Mouse (Mus musculus): ENCODE results near the gene Nxnl2. TPM values are rescaled to one million over a fixed set of nuclear protein-coding genes. Genes with fewer than 3 reads are reported as not detected.

Nxnl2 gene
- 1.3 TPM in 2 replicates for polyA plus RNA-seq (2014; fragmentation: Nextera tagmentation; extraction: Ambion mirVana)

- DNase-seq = peak; percentile 72
Observed at GRCm38 (mm10) chr13:51170691-51171680, at the start of gene Nxnl2. Gene Nxnl2, plus strand, starts transcription at chr13:51171022.

DNA sequence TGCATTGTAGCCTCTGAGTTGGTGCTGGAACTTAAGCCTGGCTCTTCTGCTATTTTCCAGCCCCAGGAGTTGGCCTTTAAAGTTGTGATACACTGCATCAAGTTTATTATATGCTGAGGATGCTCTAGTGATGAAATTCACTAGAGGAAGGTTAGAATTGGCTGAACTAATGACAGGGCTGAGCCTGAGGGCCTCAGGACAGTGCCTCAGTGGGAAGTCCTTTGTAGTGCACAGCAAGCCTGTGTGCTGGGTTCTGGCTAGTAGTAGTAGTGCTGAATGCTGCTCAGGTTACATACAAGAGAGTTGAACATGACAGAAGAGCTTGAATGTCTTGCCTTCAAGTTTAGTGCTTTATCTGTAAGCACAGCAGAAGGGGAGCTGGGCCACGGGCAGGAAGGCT is 48.9 kb upstream of the Nxnl2 start:
- WGBS = 42% methylated on average over 1 of the region's 1 CpGs
- Histone ChIP-seq H3K9ac (replicated peaks; ENCODE audit: low read length) (no peak overlapping the region), H3K4me1 (ENCODE audit: control insufficient read depth, insufficient read depth, low read length) (peaks cover 19% of the 10 kb centered on the region)

More at GRCm38 (mm10) chr13:51170691-51171680, at the start of gene Nxnl2:
- WGBS = under 1% methylated on average over 64 of the region's 64 CpGs
- Histone ChIP-seq H3K4me2 (ENCODE audit: low read length) (peak within 1 kb of the TSS; percentile 90), H3K9ac (replicated peaks; ENCODE audit: low read length) (peak within 1 kb of the TSS; percentile 44), H3K4me1 (ENCODE audit: control insufficient read depth, insufficient read depth, low read length) (peaks cover 20% of the 10 kb centered on the region), H3K9me3 (ENCODE audit: control insufficient read depth, low read length) (no peaks in the 10 kb centered on the region), H3K36me3 (ENCODE audit: control insufficient read depth, insufficient read depth, low read length) (no peaks in the 10 kb centered on the region), H3K4me3 (replicated peaks; ENCODE audit: low read depth, low read length) (peak within 1 kb of the TSS; percentile 40), H3K27ac (replicated peaks; ENCODE audit: low read depth, low read length) (no peak within 1 kb of the TSS), H3K27me3 (ENCODE audit: control insufficient read depth, insufficient read depth, low read length) (peaks cover 12% of the 10 kb centered on the region)
- peak; percentile 67 for ATAC-seq (ENCODE audit: low FRiP score, low TSS enrichment)

GRCm38 (mm10) chr13:51122771-51123170 is 48.1 kb upstream of the Nxnl2 start:
- WGBS = 79% methylated on average over 8 of the region's 8 CpGs
- Histone ChIP-seq H3K9ac (replicated peaks; ENCODE audit: low read length) (no peak overlapping the region), H3K27me3 (ENCODE audit: control insufficient read depth, insufficient read depth, low read length) (no peaks in the 10 kb centered on the region), H3K4me2 (ENCODE audit: low read length) (no peak overlapping the region), H3K4me3 (replicated peaks; ENCODE audit: low read depth, low read length) (no peak overlapping the region), H3K4me1 (ENCODE audit: control insufficient read depth, insufficient read depth, low read length) (peaks cover 19% of the 10 kb centered on the region), H3K36me3 (ENCODE audit: control insufficient read depth, insufficient read depth, low read length) (peaks cover 4% of the 10 kb centered on the region), H3K9me3 (ENCODE audit: control insufficient read depth, low read length) (no peaks in the 10 kb centered on the region), H3K27ac (replicated peaks; ENCODE audit: low read depth, low read length) (no peak overlapping the region)
- no peak for DNase-seq
- ATAC-seq (ENCODE audit: low FRiP score, low TSS enrichment) = no peak

More for the DNA sequence above, 48.9 kb upstream of the Nxnl2 start:
- no peaks in the 10 kb centered on the region for H3K27me3 ChIP-seq (ENCODE audit: control insufficient read depth, insufficient read depth, low read length)
- H3K36me3 ChIP-seq (ENCODE audit: control insufficient read depth, insufficient read depth, low read length) = peaks cover 3% of the 10 kb centered on the region
- ATAC-seq (ENCODE audit: low FRiP score, low TSS enrichment) (no peak), DNase-seq (no peak)
- no peak overlapping the region for H3K27ac ChIP-seq (replicated peaks; ENCODE audit: low read depth, low read length)
- no peaks in the 10 kb centered on the region for H3K9me3 ChIP-seq (ENCODE audit: control insufficient read depth, low read length)
- no peak overlapping the region for H3K4me2 ChIP-seq (ENCODE audit: low read length)
- H3K4me3 ChIP-seq (replicated peaks; ENCODE audit: low read depth, low read length) = no peak overlapping the region

DNA sequence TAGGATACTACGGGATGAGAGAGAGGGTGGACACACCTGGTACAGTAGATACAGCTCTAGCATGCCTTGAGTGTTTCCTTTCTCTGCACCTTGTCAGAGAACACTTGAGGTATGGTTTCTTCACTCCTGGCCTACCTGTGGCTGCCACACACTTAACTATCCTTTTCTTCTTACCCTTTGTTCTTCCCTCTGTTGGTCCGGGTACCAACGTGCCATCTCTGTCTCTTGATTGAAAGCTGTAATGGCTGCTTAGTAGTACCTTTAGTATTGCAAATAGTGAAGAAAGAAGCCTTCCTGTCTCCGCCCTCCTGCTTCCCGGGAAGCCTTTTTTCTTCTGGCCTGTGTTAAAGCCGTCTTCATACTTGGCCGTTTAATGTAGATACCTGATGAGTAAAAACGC is 45.5 kb upstream of the Nxnl2 start:
- Histone ChIP-seq H3K27ac (replicated peaks; ENCODE audit: low read depth, low read length) (no peak overlapping the region), H3K4me1 (ENCODE audit: control insufficient read depth, insufficient read depth, low read length) (peaks cover 2% of the 10 kb centered on the region; the same call in 1 of the 2 replicates), H3K9me3 (ENCODE audit: control insufficient read depth, low read length) (no peaks in the 10 kb centered on the region), H3K9ac (replicated peaks; ENCODE audit: low read length) (no peak overlapping the region), H3K36me3 (ENCODE audit: control insufficient read depth, insufficient read depth, low read length) (peaks cover 21% of the 10 kb centered on the region), H3K4me3 (replicated peaks; ENCODE audit: low read depth, low read length) (no peak overlapping the region), H3K27me3 (ENCODE audit: control insufficient read depth, insufficient read depth, low read length) (no peaks in the 10 kb centered on the region), H3K4me2 (ENCODE audit: low read length) (no peak overlapping the region)
- DNase-seq (no peak), ATAC-seq (ENCODE audit: low FRiP score, low TSS enrichment) (no peak)
- WGBS = 83% methylated on average over 8 of the region's 8 CpGs

- DNase-seq = no peak
- no peaks in the 10 kb centered on the region for H3K9me3 ChIP-seq (ENCODE audit: control insufficient read depth, low read length)
- H3K36me3 ChIP-seq (ENCODE audit: control insufficient read depth, insufficient read depth, low read length) = peaks cover 37% of the 10 kb centered on the region
- no peak overlapping the region for H3K4me3 ChIP-seq (replicated peaks; ENCODE audit: low read depth, low read length)
- no peak overlapping the region for H3K9ac ChIP-seq (replicated peaks; ENCODE audit: low read length)
- H3K27ac ChIP-seq (replicated peaks; ENCODE audit: low read depth, low read length) = no peak overlapping the region
- no peak overlapping the region for H3K4me2 ChIP-seq (ENCODE audit: low read length)
- no peaks in the 10 kb centered on the region for H3K4me1 ChIP-seq (ENCODE audit: control insufficient read depth, insufficient read depth, low read length)
- 90% methylated on average over 2 of the region's 2 CpGs for WGBS
- H3K27me3 ChIP-seq (ENCODE audit: control insufficient read depth, insufficient read depth, low read length) = no peaks in the 10 kb centered on the region
- no peak for ATAC-seq (ENCODE audit: low FRiP score, low TSS enrichment)
Observed at GRCm38 (mm10) chr13:51127906-51128305, 42.9 kb upstream of the Nxnl2 start.

GRCm38 (mm10) chr13:51128417-51128816 is 42.4 kb upstream of the Nxnl2 start:
- no peak for DNase-seq
- Histone ChIP-seq H3K27ac (replicated peaks; ENCODE audit: low read depth, low read length) (no peak overlapping the region), H3K9me3 (ENCODE audit: control insufficient read depth, low read length) (no peaks in the 10 kb centered on the region), H3K36me3 (ENCODE audit: control insufficient read depth, insufficient read depth, low read length) (peaks cover 37% of the 10 kb centered on the region), H3K4me1 (ENCODE audit: control insufficient read depth, insufficient read depth, low read length) (no peaks in the 10 kb centered on the region), H3K4me2 (ENCODE audit: low read length) (no peak overlapping the region), H3K9ac (replicated peaks; ENCODE audit: low read length) (no peak overlapping the region), H3K27me3 (ENCODE audit: control insufficient read depth, insufficient read depth, low read length) (no peaks in the 10 kb centered on the region), H3K4me3 (replicated peaks; ENCODE audit: low read depth, low read length) (no peak overlapping the region)
- 96% methylated on average over 7 of the region's 7 CpGs for WGBS
- no peak for ATAC-seq (ENCODE audit: low FRiP score, low TSS enrichment)

DNA sequence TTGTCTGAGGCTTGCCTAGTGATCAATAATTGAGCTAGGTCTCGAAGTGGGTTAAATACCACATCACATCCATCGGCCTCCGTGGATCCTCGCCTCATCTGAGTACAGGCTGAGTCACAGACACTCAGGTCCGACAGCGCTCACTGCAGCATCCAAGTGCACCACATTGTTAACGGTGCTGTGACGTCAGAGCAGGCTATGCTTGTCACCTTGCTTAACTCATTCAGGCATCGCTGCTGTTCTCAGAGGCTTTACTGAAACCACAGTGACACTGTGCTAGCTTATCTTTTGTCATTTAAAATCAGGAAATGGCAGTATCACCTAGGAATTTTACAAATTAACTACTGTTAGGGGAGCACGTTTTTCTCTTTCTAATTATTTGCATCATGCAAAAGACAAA is 39.6 kb upstream of the Nxnl2 start:
- ATAC-seq (ENCODE audit: low FRiP score, low TSS enrichment) (no peak), DNase-seq (no peak)
- no peaks in the 10 kb centered on the region for H3K4me1 ChIP-seq (ENCODE audit: control insufficient read depth, insufficient read depth, low read length)
- no peak overlapping the region for H3K27ac ChIP-seq (replicated peaks; ENCODE audit: low read depth, low read length)
- no peaks in the 10 kb centered on the region for H3K9me3 ChIP-seq (ENCODE audit: control insufficient read depth, low read length)
- H3K36me3 ChIP-seq (ENCODE audit: control insufficient read depth, insufficient read depth, low read length) = peaks cover 42% of the 10 kb centered on the region
- H3K9ac ChIP-seq (replicated peaks; ENCODE audit: low read length) = no peak overlapping the region
- 78% methylated on average over 10 of the region's 10 CpGs for WGBS
- no peak overlapping the region for H3K4me3 ChIP-seq (replicated peaks; ENCODE audit: low read depth, low read length)
- no peak overlapping the region for H3K4me2 ChIP-seq (ENCODE audit: low read length)
- no peaks in the 10 kb centered on the region for H3K27me3 ChIP-seq (ENCODE audit: control insufficient read depth, insufficient read depth, low read length)

DNA sequence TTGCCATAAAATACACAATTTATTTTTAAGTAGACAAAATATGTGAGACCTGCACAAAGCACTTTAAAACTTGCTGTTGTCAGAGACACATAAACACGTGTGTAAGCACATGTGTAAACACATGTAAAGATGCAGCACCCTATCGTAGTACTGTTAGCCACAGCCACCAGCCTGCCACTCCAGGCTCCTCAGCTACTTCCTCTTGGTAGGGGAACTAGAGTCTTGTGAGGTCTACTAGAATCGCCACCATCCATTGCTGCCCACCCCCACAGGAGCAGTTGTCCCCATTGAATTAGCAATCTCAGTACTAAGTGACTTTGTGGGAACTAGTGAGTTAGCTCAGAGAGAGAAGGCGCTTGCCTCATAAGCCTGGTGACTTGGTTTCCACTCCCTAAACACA is 34.5 kb upstream of the Nxnl2 start:
- Histone ChIP-seq H3K27me3 (ENCODE audit: control insufficient read depth, insufficient read depth, low read length) (no peaks in the 10 kb centered on the region), H3K4me2 (ENCODE audit: low read length) (no peak overlapping the region), H3K4me3 (replicated peaks; ENCODE audit: low read depth, low read length) (no peak overlapping the region), H3K27ac (replicated peaks; ENCODE audit: low read depth, low read length) (no peak overlapping the region), H3K36me3 (ENCODE audit: control insufficient read depth, insufficient read depth, low read length) (peaks cover 45% of the 10 kb centered on the region), H3K4me1 (ENCODE audit: control insufficient read depth, insufficient read depth, low read length) (no peaks in the 10 kb centered on the region), H3K9ac (replicated peaks; ENCODE audit: low read length) (no peak overlapping the region), H3K9me3 (ENCODE audit: control insufficient read depth, low read length) (no peaks in the 10 kb centered on the region)
- WGBS = 96% methylated on average over 4 of the region's 4 CpGs
- DNase-seq (no peak), ATAC-seq (ENCODE audit: low FRiP score, low TSS enrichment) (no peak)

All from midbrain, embryonic 14.5 days (tissue).